Mouse (Mus musculus): Measurements from ENCODE around the gene Epha8.

GRCm38 (mm10) chr4:136911804-136912203, 44.8 kb downstream of the Epha8 start:
- TF ChIP-seq GABPA (IDR thresholded peaks at IDR 0.05; ENCODE audit: insufficient replicate concordance, low read depth, low read length): no peak
- TF ChIP-seq MYC (IDR thresholded peaks at IDR 0.05; ENCODE audit: low read depth, low read length): no peak
- no peak for TF ChIP-seq EP300 (IDR thresholded peaks at IDR 0.05; ENCODE audit: low read length)
- no peak for TF ChIP-seq POLR2A (IDR thresholded peaks at IDR 0.05; ENCODE audit: low read depth, low read length)
- no peak for TF ChIP-seq TCF12 (IDR thresholded peaks at IDR 0.05; ENCODE audit: low read depth, low read length)
